Mouse (Mus musculus) olfactory bulb, adult 2 months (tissue): ENCODE measurements around the gene Gzma. TPM values are rescaled to one million over a fixed set of nuclear protein-coding genes. Genes with fewer than 3 reads are reported as not detected.

ENCODE experiments used
- H3K27ac ChIP-seq: fragments of 200-500 bp; 2 replicates; pipeline ENCODE4 v1.5.1; 2012; ENCODE audit warnings: low read depth, low read length; ENCODE audit not compliant: insufficient read depth
- H3K4me1 ChIP-seq: fragments of 200-500 bp; 2 replicates; pipeline ENCODE4 v1.6.1; 2012; ENCODE audit warnings: low read length; ENCODE audit not compliant: control insufficient read depth, insufficient read depth
- H3K4me3 ChIP-seq: fragments of 200-500 bp; 2 replicates; pipeline ENCODE4 v1.5.1; 2012; ENCODE audit warnings: mild to moderate bottlenecking, low read depth, low read length, moderate library complexity; ENCODE audit not compliant: insufficient read depth
- CTCF ChIP-seq: fragments of 200-500 bp; IDR thresholded peaks from 2 replicates; pipeline ENCODE4 v1.5.1; 2012; ENCODE audit warnings: low read depth, mild to moderate bottlenecking, low read length, moderate library complexity; ENCODE audit not compliant: insufficient read depth
- POLR2A ChIP-seq: fragments of 200-500 bp; IDR thresholded peaks from 2 replicates; pipeline ENCODE4 v1.6.1; 2012; ENCODE audit warnings: mild to moderate bottlenecking, low read depth, low read length, moderate library complexity; ENCODE audit not compliant: insufficient read depth
- WGBS: fragments of 180-500 bp; shearing (Covaris S2); methylation state at CpG from one replicate; pipeline ENCODE4 v1.1.7; 2018; 5-methylcytosine and 5-hydroxymethylcytosine counted together
- polyA plus RNA-seq: library from polyadenylated mRNA; stranded (reverse); fragments of >200 nt; gene quantifications from 2 replicates; pipeline ENCODE4 v1.2.4, GENCODE M21; 2012; ENCODE audit warnings: low replicate concordance; ENCODE audit not compliant: missing spikeins, insufficient read depth, insufficient read length

Gene Gzma
- polyA plus RNA-seq, 1 experiment, result not detected

DNA sequence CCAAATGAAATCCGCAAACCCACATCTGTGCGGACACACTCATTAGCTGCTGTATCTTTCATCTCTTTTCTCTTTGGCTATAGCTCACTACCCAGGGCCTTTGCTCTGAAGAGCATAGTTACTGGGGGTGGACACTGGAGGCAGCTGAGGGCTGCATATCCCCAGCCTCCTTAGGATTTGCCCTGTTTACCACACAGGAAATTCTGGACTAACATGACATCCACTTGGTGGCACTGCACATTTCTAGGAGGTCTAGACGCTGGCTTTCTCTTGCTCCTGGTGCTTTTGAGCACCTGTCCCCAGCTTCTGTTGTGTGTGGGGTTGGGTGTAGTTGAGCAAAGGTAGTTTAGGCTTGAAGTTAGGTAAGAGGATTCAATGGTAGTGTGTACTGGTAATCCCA lies 53.1 kb downstream of the Gzma start:
- 76% methylated on average over 3 of the region's 3 CpGs for WGBS
- Histone ChIP-seq H3K4me3 (no peak overlapping the region), H3K4me1 (0 out of 2 replicates have a peak, but pooled peaks cover 2% of the 10 kb centered on the region), H3K27ac (no peak overlapping the region)
- TF ChIP-seq POLR2A (no peak), CTCF (no peak)

DNA sequence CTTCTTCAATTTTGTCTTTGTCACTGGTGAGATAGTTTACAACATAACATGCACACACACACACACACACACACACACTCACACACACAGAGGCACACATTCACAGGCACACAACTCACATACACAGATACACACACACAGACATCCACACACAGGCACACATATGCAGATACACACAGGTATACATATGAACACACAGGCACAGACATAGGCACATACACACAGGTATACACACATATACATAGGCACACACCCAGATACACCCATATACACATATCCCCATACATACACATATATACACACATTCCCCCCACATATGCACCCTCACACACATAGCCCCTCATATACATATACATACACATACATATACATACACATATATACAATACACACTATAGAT lies 53.8 kb downstream of the Gzma start:
- Histone ChIP-seq H3K4me1 (0 out of 2 replicates have a peak, but pooled peaks cover 2% of the 10 kb centered on the region), H3K4me3 (no peak overlapping the region), H3K27ac (no peak overlapping the region)
- TF ChIP-seq CTCF (no peak), POLR2A (no peak)

DNA sequence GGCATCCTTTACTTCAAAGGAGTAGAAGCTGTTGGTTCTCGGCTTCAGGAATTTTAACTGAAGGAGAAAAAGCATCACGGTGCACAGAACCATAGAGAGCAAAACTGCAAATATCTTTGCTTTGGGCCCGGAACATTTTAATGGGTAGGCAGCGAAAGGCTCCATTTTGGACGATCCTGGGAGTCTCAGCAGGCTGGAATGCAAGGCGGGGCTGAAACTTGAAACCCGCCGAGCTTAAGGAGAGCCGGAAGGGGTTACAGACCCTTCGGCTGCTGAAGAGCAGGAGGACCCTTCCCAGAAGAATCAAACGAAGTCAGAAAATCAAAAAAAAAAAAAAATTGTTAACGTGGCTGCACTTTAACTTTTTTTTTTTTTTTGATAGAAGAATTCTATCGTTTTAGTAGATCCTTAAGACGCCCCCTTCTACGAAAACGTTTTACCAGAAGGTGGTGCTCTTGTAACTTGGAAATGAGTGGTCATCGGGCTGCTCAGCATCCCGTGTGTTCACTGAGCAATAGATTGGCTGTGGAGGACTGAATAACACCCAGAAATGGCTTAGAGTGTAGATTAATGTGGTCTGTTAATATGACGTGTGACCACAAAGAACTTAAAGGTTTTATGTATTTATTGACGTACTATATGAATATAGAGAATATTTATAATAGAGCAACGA lies 54.4 kb downstream of the Gzma start, which contains the start of gene Gpx8:
Gene Gpx8, minus strand, starts transcription at position 200 of the 673 bp plus-strand sequence.
- H3K27ac ChIP-seq, result 0 out of 2 replicates have a peak within 1 kb of the TSS, but pooled peaks have one; percentile 20
- peak within 1 kb of the TSS; percentile 48 for H3K4me3 ChIP-seq
- 0 out of 2 replicates have a peak, but pooled peaks cover 2% of the 10 kb centered on the region for H3K4me1 ChIP-seq
- TF ChIP-seq POLR2A (no peak), CTCF (no peak)
- 3% methylated on average over 21 of the region's 21 CpGs for WGBS

DNA sequence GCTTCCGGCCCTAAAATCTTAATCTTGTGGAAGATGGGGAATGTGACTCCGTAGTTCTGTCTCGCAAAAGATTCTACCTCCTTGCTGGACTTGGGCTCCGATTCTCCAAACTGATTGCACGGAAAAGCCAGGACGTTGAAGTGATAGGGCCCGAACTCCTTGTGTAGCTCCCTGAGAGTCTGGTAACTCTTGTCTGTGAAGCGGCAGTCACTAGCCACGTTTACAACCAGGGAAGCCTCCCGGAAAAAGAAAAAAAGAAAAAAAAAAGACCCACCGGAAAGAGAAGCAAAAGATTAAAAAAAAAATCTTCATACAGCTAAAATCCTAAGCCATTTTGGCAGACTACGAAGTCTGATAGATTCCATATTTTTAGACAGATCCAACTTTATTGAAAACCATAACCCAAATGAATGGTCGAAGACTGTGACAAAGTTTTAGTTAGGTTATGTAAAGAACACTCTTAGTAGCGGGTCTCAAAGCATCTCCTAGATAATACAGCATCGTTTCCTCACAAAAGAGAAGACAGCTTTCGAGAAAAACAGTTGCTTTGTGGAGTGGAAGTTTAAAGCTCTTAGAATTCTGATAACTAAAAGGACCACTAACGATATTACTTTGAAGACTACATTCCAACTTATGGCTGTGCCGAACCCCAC lies 55.2 kb downstream of the Gzma start:
- Histone ChIP-seq H3K4me1 (0 out of 2 replicates have a peak, but pooled peaks cover 2% of the 10 kb centered on the region), H3K4me3 (peak overlapping the region; percentile 24; the same call in 1 of the 2 replicates), H3K27ac (no peak overlapping the region)
- TF ChIP-seq CTCF (no peak), POLR2A (no peak)
- 42% methylated on average over 18 of the region's 18 CpGs for WGBS

DNA sequence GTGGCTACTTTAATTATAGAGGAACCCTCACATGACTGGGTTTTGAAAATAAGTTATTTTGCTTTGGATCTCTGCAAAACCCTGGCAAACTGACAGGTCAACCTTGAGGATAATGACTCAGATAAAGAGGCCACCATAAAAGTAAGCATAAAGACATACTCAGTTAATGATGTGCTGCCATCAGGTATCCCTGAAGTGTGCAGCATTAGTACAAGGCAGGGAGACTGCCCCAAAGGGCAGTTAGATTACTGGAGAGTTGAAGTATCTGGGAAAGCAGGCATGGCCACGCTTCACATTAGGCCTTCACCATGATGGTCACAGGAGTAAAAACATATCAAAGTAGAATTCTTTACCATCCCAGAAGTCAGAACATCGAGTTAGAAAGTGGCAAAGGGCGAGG lies 55.9 kb downstream of the Gzma start:
- no peak for TF ChIP-seq POLR2A
- TF ChIP-seq CTCF, result no peak
- Histone ChIP-seq H3K4me3 (no peak overlapping the region), H3K27ac (no peak overlapping the region), H3K4me1 (peaks cover 5% of the 10 kb centered on the region; the same call in 1 of the 2 replicates)
- WGBS, result 84% methylated on average over 3 of the region's 3 CpGs

Other genes starting within 250 kb of the Gzma start
- not detected in 2 replicates for gene Mtrex, start 173.6 kb downstream of the Gzma start, polyA plus RNA-seq
- gene Dhx29, start 173.5 kb downstream of the Gzma start, polyA plus RNA-seq, result not detected in 2 replicates
- not detected in 2 replicates for gene Ccno, start 113.2 kb downstream of the Gzma start, polyA plus RNA-seq
- not detected in 2 replicates for gene Mcidas, start 107.1 kb downstream of the Gzma start, polyA plus RNA-seq
- not detected in 2 replicates for gene Cdc20b, start 65.9 kb downstream of the Gzma start, polyA plus RNA-seq
- gene Gpx8, start 54.6 kb downstream of the Gzma start, polyA plus RNA-seq, result not detected in 2 replicates
- gene Esm1, start 108.7 kb upstream of the Gzma start, polyA plus RNA-seq, result not detected in 2 replicates
- gene Gzmk, start 124.9 kb upstream of the Gzma start, polyA plus RNA-seq, result not detected in 2 replicates
- gene BC067074, start 192.2 kb upstream of the Gzma start, polyA plus RNA-seq, result not detected in 2 replicates